Mouse (Mus musculus): Measurements from ENCODE around the gene Kirrel3. TPM values are rescaled to one million over a fixed set of nuclear protein-coding genes. Genes with fewer than 3 reads are reported as not detected.

The Kirrel3 gene
- polyA plus RNA-seq, 1 experiment from 2014 or later, result 0.60 TPM

- Histone ChIP-seq H3K36me3 (ENCODE audit: control insufficient read depth, insufficient read depth) (no peaks in the 10 kb centered on the region), H3K9me3 (ENCODE audit: control insufficient read depth) (no peaks in the 10 kb centered on the region), H3K27ac (ENCODE audit: low read depth, low read length) (no peak overlapping the region), H3K4me3 (ENCODE audit: low read depth, low read length) (no peak overlapping the region), H3K27me3 (replicated peaks; ENCODE audit: control insufficient read depth, insufficient read depth, low read length) (no peaks in the 10 kb centered on the region), H3K4me2 (replicated peaks; ENCODE audit: low read depth) (no peak overlapping the region), H3K4me1 (replicated peaks; ENCODE audit: control insufficient read depth, insufficient read depth, low read length) (no peaks in the 10 kb centered on the region), H3K9ac (ENCODE audit: low read depth, low read length) (no peak overlapping the region)
- no peak for ATAC-seq
- no peak for TF ChIP-seq CTCF (IDR thresholded peaks at IDR 0.05; ENCODE audit: low read depth)
- WGBS, result 79% methylated on average over 4 of the region's 4 CpGs
Measured at GRCm38 (mm10) chr9:34593889-34594288, 108.2 kb downstream of the Kirrel3 start.

DNA sequence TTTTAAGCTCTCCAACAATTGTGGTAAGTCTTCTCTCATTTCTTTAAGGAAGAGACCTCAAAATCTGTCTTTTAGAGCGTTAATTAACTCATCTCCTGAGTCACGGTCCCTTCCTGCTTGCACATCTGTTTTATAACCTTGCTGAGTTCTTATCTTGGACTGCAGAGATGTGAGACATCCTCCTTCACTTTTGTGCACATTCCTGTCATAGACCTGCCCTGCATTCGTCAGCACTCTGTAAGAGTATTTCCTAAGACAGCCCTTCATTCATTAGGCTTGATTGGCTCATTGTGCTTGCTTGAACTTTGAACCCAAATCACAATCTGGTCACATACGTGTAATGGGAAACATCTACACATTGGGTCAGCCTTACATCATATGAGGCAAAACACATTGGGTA, 114.6 kb downstream of the Kirrel3 start:
- Histone ChIP-seq H3K9me3 (ENCODE audit: control insufficient read depth) (no peaks in the 10 kb centered on the region), H3K27ac (ENCODE audit: low read depth, low read length) (no peak overlapping the region), H3K4me2 (replicated peaks; ENCODE audit: low read depth) (no peak overlapping the region), H3K9ac (ENCODE audit: low read depth, low read length) (no peak overlapping the region), H3K4me3 (ENCODE audit: low read depth, low read length) (no peak overlapping the region), H3K27me3 (replicated peaks; ENCODE audit: control insufficient read depth, insufficient read depth, low read length) (no peaks in the 10 kb centered on the region), H3K36me3 (ENCODE audit: control insufficient read depth, insufficient read depth) (no peaks in the 10 kb centered on the region), H3K4me1 (replicated peaks; ENCODE audit: control insufficient read depth, insufficient read depth, low read length) (no peaks in the 10 kb centered on the region)
- no peak for ATAC-seq
- WGBS, result 62% methylated on average over 4 of the region's 4 CpGs
- no peak for TF ChIP-seq CTCF (IDR thresholded peaks at IDR 0.05; ENCODE audit: low read depth)

DNA sequence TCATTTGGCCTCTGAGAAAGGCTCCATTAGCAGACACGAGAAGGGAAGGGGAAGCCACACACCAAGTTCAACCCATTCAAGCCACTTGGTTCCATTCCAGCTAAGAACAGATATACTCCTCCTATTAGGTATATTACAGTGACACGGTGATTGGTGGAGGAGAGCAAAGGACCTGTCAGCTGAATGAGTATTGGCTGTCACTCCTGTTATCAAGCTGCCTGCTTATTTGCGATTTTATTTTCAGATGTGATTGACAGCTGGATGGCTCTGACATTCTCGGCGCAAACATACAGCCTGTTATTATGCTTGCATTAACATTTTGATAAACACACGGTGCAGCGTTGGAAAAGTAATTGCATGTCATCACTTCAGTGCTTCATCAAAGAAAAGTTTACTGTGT, 118.1 kb downstream of the Kirrel3 start:
- Histone ChIP-seq H3K27me3 (replicated peaks; ENCODE audit: control insufficient read depth, insufficient read depth, low read length) (no peaks in the 10 kb centered on the region), H3K9me3 (ENCODE audit: control insufficient read depth) (no peaks in the 10 kb centered on the region), H3K4me2 (replicated peaks; ENCODE audit: low read depth) (no peak overlapping the region), H3K9ac (ENCODE audit: low read depth, low read length) (no peak overlapping the region), H3K4me1 (replicated peaks; ENCODE audit: control insufficient read depth, insufficient read depth, low read length) (no peaks in the 10 kb centered on the region), H3K4me3 (ENCODE audit: low read depth, low read length) (no peak overlapping the region), H3K27ac (ENCODE audit: low read depth, low read length) (no peak overlapping the region), H3K36me3 (ENCODE audit: control insufficient read depth, insufficient read depth) (no peaks in the 10 kb centered on the region)
- TF ChIP-seq CTCF (IDR thresholded peaks at IDR 0.05; ENCODE audit: low read depth), result no peak
- no peak for ATAC-seq
- WGBS, result 70% methylated on average over 7 of the region's 7 CpGs

DNA sequence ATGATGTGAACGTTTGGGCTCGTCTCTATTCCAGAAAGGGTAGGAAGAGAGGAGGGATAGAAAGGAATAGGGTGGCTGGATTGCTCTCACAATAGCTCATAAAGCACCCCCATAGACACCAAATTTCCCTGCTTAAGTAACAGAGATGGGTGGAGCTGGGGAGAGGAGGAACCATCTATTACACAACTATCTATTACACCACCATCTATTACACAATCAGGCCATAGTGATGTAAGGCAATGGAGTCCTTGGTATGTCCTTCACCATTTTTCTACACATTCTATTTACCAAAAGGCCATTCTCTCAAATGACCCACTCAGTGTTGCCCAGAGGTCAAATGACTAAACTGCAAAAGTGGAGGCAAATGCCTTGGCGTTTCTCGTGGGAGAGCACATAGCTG, 119.2 kb downstream of the Kirrel3 start:
- ATAC-seq, result no peak
- no peak overlapping the region for H3K9ac ChIP-seq (ENCODE audit: low read depth, low read length)
- H3K4me1 ChIP-seq (replicated peaks; ENCODE audit: control insufficient read depth, insufficient read depth, low read length), result no peaks in the 10 kb centered on the region
- H3K27me3 ChIP-seq (replicated peaks; ENCODE audit: control insufficient read depth, insufficient read depth, low read length), result no peaks in the 10 kb centered on the region
- H3K4me3 ChIP-seq (ENCODE audit: low read depth, low read length), result no peak overlapping the region
- WGBS, result 84% methylated on average over 4 of the region's 4 CpGs
- TF ChIP-seq CTCF (IDR thresholded peaks at IDR 0.05; ENCODE audit: low read depth), result no peak
- H3K4me2 ChIP-seq (replicated peaks; ENCODE audit: low read depth), result no peak overlapping the region
- H3K27ac ChIP-seq (ENCODE audit: low read depth, low read length), result no peak overlapping the region
- no peaks in the 10 kb centered on the region for H3K36me3 ChIP-seq (ENCODE audit: control insufficient read depth, insufficient read depth)
- H3K9me3 ChIP-seq (ENCODE audit: control insufficient read depth), result no peaks in the 10 kb centered on the region

GRCm38 (mm10) chr9:34605486-34605885, 119.8 kb downstream of the Kirrel3 start:
- no peak overlapping the region for H3K9ac ChIP-seq (ENCODE audit: low read depth, low read length)
- ATAC-seq, result no peak
- TF ChIP-seq CTCF (IDR thresholded peaks at IDR 0.05; ENCODE audit: low read depth), result no peak
- H3K27me3 ChIP-seq (replicated peaks; ENCODE audit: control insufficient read depth, insufficient read depth, low read length), result no peaks in the 10 kb centered on the region
- no peak overlapping the region for H3K4me3 ChIP-seq (ENCODE audit: low read depth, low read length)
- H3K4me1 ChIP-seq (replicated peaks; ENCODE audit: control insufficient read depth, insufficient read depth, low read length), result no peaks in the 10 kb centered on the region
- H3K9me3 ChIP-seq (ENCODE audit: control insufficient read depth), result no peaks in the 10 kb centered on the region
- H3K4me2 ChIP-seq (replicated peaks; ENCODE audit: low read depth), result no peak overlapping the region
- H3K27ac ChIP-seq (ENCODE audit: low read depth, low read length), result no peak overlapping the region
- 68% methylated on average over 8 of the region's 8 CpGs for WGBS
- no peaks in the 10 kb centered on the region for H3K36me3 ChIP-seq (ENCODE audit: control insufficient read depth, insufficient read depth)

GRCm38 (mm10) chr9:34607976-34608375, 122.3 kb downstream of the Kirrel3 start:
- WGBS, result 74% methylated on average over 2 of the region's 2 CpGs
- no peak for TF ChIP-seq CTCF (IDR thresholded peaks at IDR 0.05; ENCODE audit: low read depth)

More at GRCm38 (mm10) chr9:34607976-34608375, 122.3 kb downstream of the Kirrel3 start:
- no peaks in the 10 kb centered on the region for H3K4me1 ChIP-seq (replicated peaks; ENCODE audit: control insufficient read depth, insufficient read depth, low read length)
- H3K36me3 ChIP-seq (ENCODE audit: control insufficient read depth, insufficient read depth), result no peaks in the 10 kb centered on the region
- no peak overlapping the region for H3K4me3 ChIP-seq (ENCODE audit: low read depth, low read length)
- no peak overlapping the region for H3K27ac ChIP-seq (ENCODE audit: low read depth, low read length)
- no peak overlapping the region for H3K9ac ChIP-seq (ENCODE audit: low read depth, low read length)
- no peaks in the 10 kb centered on the region for H3K9me3 ChIP-seq (ENCODE audit: control insufficient read depth)
- H3K27me3 ChIP-seq (replicated peaks; ENCODE audit: control insufficient read depth, insufficient read depth, low read length), result no peaks in the 10 kb centered on the region
- no peak for ATAC-seq
- no peak overlapping the region for H3K4me2 ChIP-seq (replicated peaks; ENCODE audit: low read depth)
